Mouse (Mus musculus): Measurements from ENCODE around the gene Mpzl2. TPM values are rescaled to one million over a fixed set of nuclear protein-coding genes. Genes with fewer than 3 reads are reported as not detected.

Mpzl2 gene
- total RNA-seq, 2 experiments from 2014 or later, result 1.2 to 1.9 TPM

- intact Hi-C loops (cut with DNase I), result no loop called here
- DNase-seq (ENCODE audit: extremely low spot score in 1 of 2, low spot score in 2 of 2), result no peak
- H3K27ac ChIP-seq, result no peak overlapping the region
- no peak overlapping the region for H3K4me3 ChIP-seq
- no peak for TF ChIP-seq CTCF (IDR thresholded peaks at IDR 0.05)
Observed at GRCm38 (mm10) chr9:45062677-45063076, 23.1 kb downstream of the Mpzl2 start.

GRCm38 (mm10) chr9:45064421-45064820 is 24.8 kb downstream of the Mpzl2 start:
- no peak overlapping the region for H3K27ac ChIP-seq
- no peak overlapping the region for H3K4me3 ChIP-seq
- no peak for DNase-seq (ENCODE audit: extremely low spot score in 1 of 2, low spot score in 2 of 2)
- intact Hi-C loops (cut with DNase I), result no loop called here
- TF ChIP-seq CTCF (IDR thresholded peaks at IDR 0.05), result no peak

GRCm38 (mm10) chr9:45066735-45067134 is 27.1 kb downstream of the Mpzl2 start:
- DNase-seq (ENCODE audit: extremely low spot score in 1 of 2, low spot score in 2 of 2), result no peak
- no peak overlapping the region for H3K4me3 ChIP-seq
- TF ChIP-seq CTCF (IDR thresholded peaks at IDR 0.05), result no peak
- H3K27ac ChIP-seq, result no peak overlapping the region
- intact Hi-C loops (cut with DNase I), result no loop called here

GRCm38 (mm10) chr9:45071800-45072199 is 32.2 kb downstream of the Mpzl2 start:
- Histone ChIP-seq H3K4me3 (no peak overlapping the region), H3K27ac (no peak overlapping the region)
- DNase-seq (ENCODE audit: extremely low spot score in 1 of 2, low spot score in 2 of 2), result no peak
- TF ChIP-seq CTCF (IDR thresholded peaks at IDR 0.05), result no peak
- intact Hi-C loops (cut with DNase I), result no loop called here

- no peak for DNase-seq (ENCODE audit: extremely low spot score in 1 of 2, low spot score in 2 of 2)
- intact Hi-C loops (cut with DNase I), result no loop called here
- no peak for TF ChIP-seq CTCF (IDR thresholded peaks at IDR 0.05)
Observed at GRCm38 (mm10) chr9:45077859-45078258, 38.3 kb downstream of the Mpzl2 start.

GRCm38 (mm10) chr9:45079011-45079410 is 39.4 kb downstream of the Mpzl2 start, which contains the start of gene Jaml:
Gene Jaml, plus strand, starts transcription at chr9:45079183.
- Histone ChIP-seq H3K27ac (no peak within 1 kb of the TSS), H3K4me3 (no peak within 1 kb of the TSS)
- DNase-seq (ENCODE audit: extremely low spot score in 1 of 2, low spot score in 2 of 2), result no peak
- intact Hi-C loops (cut with DNase I), result no loop called here
- TF ChIP-seq CTCF (IDR thresholded peaks at IDR 0.05), result no peak

More at GRCm38 (mm10) chr9:45077859-45078258, 38.3 kb downstream of the Mpzl2 start:
- H3K4me3 ChIP-seq, result no peak overlapping the region
- no peak overlapping the region for H3K27ac ChIP-seq

GRCm38 (mm10) chr9:45083132-45083531 is 43.5 kb downstream of the Mpzl2 start:
- no peak for TF ChIP-seq CTCF (IDR thresholded peaks at IDR 0.05)
- no peak for DNase-seq (ENCODE audit: extremely low spot score in 1 of 2, low spot score in 2 of 2)
- Histone ChIP-seq H3K27ac (no peak overlapping the region), H3K4me3 (no peak overlapping the region)
- intact Hi-C loops (cut with DNase I), result no loop called here

GRCm38 (mm10) chr9:45084556-45084955 is 45.0 kb downstream of the Mpzl2 start:
- TF ChIP-seq CTCF (IDR thresholded peaks at IDR 0.05), result no peak
- no peak overlapping the region for H3K27ac ChIP-seq
- intact Hi-C loops (cut with DNase I), result no loop called here
- no peak overlapping the region for H3K4me3 ChIP-seq
- no peak for DNase-seq (ENCODE audit: extremely low spot score in 1 of 2, low spot score in 2 of 2)

- intact Hi-C loops (cut with DNase I), result no loop called here
- H3K27ac ChIP-seq, result no peak overlapping the region
- TF ChIP-seq CTCF (IDR thresholded peaks at IDR 0.05), result no peak
- DNase-seq (ENCODE audit: extremely low spot score in 1 of 2, low spot score in 2 of 2), result no peak
- H3K4me3 ChIP-seq, result no peak overlapping the region
Observed at GRCm38 (mm10) chr9:45085741-45086690, 46.4 kb downstream of the Mpzl2 start.

GRCm38 (mm10) chr9:45088040-45088439 is 48.4 kb downstream of the Mpzl2 start:
- no peak for TF ChIP-seq CTCF (IDR thresholded peaks at IDR 0.05)
- H3K4me3 ChIP-seq, result no peak overlapping the region
- no peak overlapping the region for H3K27ac ChIP-seq
- intact Hi-C loops (cut with DNase I), result no loop called here
- DNase-seq (ENCODE audit: extremely low spot score in 1 of 2, low spot score in 2 of 2), result no peak

GRCm38 (mm10) chr9:45090811-45091210 is 51.2 kb downstream of the Mpzl2 start:
- intact Hi-C loops (cut with DNase I), result no loop called here
- TF ChIP-seq CTCF (IDR thresholded peaks at IDR 0.05), result no peak; the same call in 1 of the 2 replicates
- no peak for DNase-seq (ENCODE audit: extremely low spot score in 1 of 2, low spot score in 2 of 2)
- no peak overlapping the region for H3K4me3 ChIP-seq
- no peak overlapping the region for H3K27ac ChIP-seq

- H3K4me3 ChIP-seq, result no peak overlapping the region
- TF ChIP-seq CTCF (IDR thresholded peaks at IDR 0.05), result no peak
- no peak overlapping the region for H3K27ac ChIP-seq
- intact Hi-C loops (cut with DNase I), result no loop called here
- DNase-seq (ENCODE audit: extremely low spot score in 1 of 2, low spot score in 2 of 2), result no peak
Observed at GRCm38 (mm10) chr9:45092641-45093040, 53.0 kb downstream of the Mpzl2 start.
